Mouse (Mus musculus): ENCODE results near the gene Tmco5.

GRCm38 (mm10) chr2:116893316-116893987 lies 15.0 kb downstream of the Tmco5 start:
- no peak for TF ChIP-seq CTCF (IDR thresholded peaks at IDR 0.05)
- TF ChIP-seq EP300 (IDR thresholded peaks at IDR 0.05): no peak
